Mouse (Mus musculus) kidney, postnatal 14 days (tissue): Measurements from ENCODE around the gene Slc24a3.

Experiments
- DNase-seq: peaks from one replicate; pipeline ENCODE4 v3.0.0; 2022; ENCODE audit warnings: mixed read lengths

Slc24a3 gene

GRCm38 (mm10) chr2:145167664-145168360 is at the start of gene Slc24a3:
TSS of gene Slc24a3 (plus strand) at chr2:145167754.
- DNase-seq = peak; percentile 89

DNA sequence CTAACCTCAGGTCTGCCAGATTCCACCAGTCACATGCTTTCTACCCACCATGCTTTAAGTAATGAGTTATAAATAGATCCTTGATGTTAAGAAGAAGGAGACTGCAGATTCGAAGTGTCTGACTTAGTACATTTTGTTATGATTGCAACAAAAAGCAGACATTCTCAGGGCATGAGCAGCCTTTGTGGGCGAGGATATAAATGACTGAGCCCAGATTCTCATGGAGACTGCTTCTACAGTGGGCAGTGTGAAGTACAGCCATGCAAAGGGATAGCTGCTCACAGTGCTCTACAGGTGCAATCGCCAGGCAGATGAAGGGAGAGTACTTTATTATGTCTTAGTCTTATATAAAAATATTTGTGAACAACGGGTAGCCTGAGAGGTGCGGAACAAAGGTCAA is 49.8 kb upstream of the Slc24a3 start:
- DNase-seq = no peak

DNA sequence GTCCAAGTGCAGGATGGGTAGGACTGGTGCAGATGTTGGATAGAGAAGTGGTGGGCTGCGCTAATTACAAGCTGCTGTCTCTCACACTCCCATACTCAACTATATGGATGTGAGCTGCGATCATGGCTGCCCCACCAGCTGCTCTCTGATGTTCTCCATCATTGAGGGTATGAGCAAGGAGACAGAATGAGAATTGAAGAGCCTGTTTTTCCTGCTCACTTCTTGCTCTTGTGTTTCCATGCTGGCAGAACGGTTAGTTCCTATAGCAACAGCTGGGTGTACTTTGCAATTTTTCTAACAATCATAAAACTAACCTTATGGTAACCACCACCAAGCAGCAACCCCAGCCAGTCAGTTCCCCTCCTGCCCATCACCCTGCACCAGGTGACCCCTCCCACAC is 39.8 kb upstream of the Slc24a3 start:
- no peak for DNase-seq

- DNase-seq = no peak
Observed at GRCm38 (mm10) chr2:145136625-145137291, 30.8 kb upstream of the Slc24a3 start.

DNA sequence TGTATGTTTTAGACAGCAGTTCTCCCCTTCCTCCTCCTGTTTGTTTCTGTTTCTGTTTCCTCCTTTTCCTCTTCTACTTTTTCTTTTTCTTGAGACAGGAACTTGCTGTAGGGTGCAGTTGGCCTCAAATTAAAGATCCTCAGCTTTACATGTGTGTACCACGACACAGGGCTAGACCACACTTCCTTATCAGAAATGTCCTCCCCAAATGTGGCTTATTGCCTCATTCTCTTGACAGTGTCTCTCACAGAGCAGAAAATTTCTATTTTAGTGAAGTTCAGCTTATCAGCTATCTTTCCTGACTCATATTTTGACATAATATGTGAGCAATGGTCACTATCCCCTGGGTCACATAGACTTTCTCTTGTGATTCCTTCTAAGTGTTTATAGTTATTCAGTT is 17.1 kb upstream of the Slc24a3 start:
- DNase-seq = no peak

DNA sequence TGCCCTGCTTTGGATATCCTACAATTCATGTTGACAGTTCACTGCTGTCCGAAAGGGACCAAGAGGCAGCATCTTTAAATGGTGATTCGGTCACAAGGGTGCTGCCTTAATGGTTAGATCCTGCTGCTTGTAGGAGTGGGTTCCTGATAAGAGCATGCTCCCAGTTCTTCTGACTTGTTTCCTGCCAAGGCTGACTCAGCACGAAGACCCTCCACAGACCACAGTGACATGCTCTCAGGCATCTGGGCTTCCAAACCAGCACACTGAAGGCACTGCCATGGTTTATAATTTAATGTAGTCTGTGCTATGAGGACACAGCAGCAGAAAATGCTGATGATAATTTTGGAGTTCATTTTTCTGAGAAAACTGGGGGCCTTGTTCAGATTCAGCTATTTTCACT is 16.7 kb upstream of the Slc24a3 start:
- DNase-seq = no peak

DNA sequence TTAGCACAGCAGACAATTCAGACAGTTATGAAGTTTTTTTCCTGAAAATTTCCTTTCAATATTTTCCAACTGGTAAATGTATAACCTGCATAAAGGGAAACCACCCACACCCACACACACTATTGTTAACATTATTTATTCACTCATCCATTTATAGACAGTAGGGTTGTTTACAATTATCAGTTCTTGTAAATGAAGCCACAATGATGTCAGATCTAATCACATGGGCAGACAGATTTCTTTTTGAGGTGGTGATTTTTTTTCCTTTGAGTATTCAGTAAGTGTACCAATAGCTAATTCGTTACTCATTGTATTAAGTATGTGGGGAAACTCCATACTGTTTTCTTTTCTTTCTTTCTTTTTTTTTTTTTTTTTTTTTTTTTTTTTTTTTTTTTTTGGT is 15.3 kb upstream of the Slc24a3 start:
- no peak for DNase-seq

DNA sequence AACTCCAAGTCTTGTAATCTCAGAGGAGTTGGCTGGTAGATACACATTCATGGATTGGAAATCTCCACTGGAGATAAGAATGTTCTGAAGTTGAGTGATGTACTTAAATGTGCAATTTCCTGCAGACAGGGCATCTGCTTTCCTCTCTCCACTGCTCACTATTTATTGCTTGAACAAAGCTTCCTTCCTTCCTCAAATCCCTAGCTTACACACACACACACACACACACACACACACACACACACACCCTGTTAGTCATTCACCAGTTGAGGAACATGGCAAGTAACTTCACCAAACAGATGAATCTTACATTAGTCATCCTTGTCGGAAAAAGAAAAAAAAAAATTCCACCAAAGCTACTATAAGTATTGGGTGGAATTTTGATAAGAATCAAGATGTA is 8.6 kb upstream of the Slc24a3 start:
- DNase-seq = peak; percentile 23

- peak; percentile 88 for DNase-seq
Observed at GRCm38 (mm10) chr2:145161046-145161700, 6.4 kb upstream of the Slc24a3 start.

- DNase-seq = no peak
Observed at GRCm38 (mm10) chr2:145164086-145164485, 3.5 kb upstream of the Slc24a3 start.

DNA sequence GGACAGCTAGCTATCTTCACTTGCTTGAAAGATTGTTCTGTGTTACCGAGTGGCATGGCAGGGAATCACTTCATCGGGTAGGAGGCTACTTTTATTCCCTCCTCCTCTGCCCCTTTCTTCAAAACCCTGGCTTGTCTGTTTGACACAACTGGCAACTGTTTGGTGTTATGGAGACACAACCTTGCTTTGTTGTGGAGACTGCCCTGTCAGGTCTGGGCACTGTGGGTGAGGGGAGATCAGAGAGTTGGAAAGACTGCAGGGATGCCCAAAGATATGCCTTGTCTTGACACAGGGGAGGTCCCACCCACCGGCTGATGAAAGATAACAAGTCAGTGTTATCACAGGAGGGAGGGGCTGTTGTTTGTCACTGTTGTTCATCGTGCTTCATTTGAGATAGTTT is 3.0 kb upstream of the Slc24a3 start:
- DNase-seq = no peak

DNA sequence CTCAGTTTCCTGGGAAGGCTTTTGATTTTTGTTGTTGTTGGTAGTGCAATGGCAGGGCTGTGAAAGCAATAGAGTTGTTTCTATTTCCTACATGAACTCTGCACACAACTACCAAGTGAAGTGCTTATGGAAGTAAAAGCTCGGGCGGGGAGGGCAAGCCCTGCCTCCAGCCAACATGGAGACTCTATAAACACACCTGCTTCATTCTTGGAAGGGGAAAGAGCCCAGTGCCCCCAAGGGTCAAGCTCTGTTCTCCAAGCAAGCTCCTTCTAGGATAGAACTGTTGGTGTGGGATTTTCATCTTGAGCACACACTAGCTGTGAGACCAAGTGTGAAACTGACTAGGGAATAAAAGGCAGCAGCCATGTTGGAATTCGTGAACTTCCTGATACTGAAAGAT is 2.5 kb upstream of the Slc24a3 start:
- no peak for DNase-seq

GRCm38 (mm10) chr2:145165854-145166253 is 1.7 kb upstream of the Slc24a3 start:
- no peak for DNase-seq

DNA sequence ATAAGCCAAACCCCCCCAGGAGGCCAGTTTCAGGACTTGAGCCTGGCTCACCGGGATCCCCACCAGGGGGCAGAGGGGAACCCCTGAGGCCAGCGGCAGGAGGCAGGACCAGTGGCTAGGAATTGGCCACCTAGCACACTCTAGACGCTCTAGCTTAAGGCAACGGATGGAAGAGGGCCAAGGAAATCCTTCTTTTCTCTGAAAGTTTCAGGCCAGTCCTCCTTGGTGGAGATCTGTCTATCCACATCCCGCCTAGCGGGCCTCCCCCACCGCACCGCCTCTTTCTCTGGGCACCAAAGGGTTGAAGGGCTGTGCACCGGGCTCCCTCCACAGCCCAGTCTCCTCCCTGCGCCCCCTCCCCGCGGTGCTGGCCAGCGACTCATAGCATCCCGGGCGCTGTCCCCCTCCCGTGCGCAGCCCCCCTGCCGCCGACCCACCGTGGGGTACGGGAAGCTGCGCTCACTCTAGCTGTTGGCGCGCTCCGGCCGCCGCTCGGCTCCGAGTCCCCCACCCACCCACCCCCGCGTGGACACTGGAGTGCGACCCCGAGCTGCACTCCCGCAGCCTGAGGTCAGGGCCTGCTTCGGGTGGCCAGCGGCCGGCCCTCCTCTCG is 397 bp upstream of the Slc24a3 start:
- DNase-seq = peak; percentile 78

GRCm38 (mm10) chr2:145168405-145168971 is 934 bp downstream of the Slc24a3 start:
- no peak for DNase-seq

DNA sequence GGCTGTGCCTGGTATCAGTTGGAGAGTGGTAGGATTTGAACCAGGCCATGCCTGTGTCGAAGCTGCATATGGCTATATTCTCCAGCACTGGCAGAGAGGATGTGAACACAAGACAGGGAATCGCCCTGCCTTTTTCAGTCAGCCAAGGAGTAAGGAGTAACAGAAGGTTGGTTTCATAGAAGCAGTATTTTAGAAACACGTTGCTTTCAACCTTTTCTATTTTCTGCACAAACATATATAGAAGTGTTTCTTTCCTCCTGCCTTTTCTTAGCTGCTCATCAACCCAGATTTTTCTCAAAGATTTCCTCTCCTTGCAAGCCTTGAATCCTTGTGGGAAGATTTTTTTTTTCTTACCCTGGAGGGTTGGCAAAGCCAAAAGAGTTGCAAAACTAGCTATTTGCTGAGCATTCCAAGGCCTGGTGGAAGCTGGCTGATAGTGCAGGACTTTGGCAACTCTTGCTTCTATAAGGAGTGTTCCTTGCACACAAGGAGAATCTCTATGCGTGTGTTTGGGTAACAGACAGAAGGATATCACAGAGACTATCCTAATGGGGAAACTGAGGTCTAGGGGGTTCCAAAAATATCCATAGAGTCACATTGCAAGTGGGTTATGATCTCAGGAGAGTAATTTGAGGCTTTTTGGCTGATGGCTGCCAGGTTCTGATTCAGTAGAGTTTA is 5.6 kb downstream of the Slc24a3 start:
- DNase-seq = no peak

- no peak for DNase-seq
Observed at GRCm38 (mm10) chr2:145175036-145175435, 7.5 kb downstream of the Slc24a3 start.

DNA sequence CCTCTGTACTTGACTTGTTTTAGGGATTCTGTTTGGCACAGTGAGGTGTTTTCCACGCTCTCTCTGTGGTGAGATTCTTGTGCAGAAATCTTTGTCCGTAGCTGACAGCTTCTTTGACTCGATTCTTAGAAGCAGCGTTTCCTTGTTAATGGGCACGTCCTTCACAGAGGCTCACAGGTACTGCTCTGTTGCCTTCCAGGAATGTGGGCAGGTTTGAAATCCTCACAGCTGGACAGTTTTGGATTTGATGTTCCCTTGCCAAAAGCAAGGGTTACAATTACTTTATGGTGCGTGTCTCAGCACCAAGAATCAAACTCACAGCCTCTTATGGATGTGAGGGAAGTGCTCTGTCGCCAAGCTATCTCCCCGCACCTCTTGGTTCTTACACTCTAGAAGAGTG is 14.9 kb downstream of the Slc24a3 start:
- DNase-seq = no peak

DNA sequence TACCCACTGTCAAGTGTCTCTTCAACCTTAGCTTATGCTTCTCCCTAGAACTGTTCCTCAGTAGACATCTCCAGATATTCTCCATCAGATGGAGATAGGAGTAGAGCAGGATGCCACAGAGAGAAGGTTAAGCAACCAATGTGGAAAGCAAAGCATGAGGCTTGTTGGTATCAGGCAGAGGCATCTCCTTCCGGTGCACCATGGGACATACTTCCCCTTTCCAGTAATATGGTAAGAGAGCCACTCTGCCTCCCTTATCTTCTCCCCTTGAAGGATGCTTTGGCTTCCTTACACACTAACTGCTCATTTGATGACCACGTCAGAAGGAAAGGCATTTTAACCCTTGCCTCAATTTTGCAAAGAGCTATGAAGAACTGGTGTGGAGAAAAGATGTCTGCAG is 21.3 kb downstream of the Slc24a3 start:
- no peak for DNase-seq

DNA sequence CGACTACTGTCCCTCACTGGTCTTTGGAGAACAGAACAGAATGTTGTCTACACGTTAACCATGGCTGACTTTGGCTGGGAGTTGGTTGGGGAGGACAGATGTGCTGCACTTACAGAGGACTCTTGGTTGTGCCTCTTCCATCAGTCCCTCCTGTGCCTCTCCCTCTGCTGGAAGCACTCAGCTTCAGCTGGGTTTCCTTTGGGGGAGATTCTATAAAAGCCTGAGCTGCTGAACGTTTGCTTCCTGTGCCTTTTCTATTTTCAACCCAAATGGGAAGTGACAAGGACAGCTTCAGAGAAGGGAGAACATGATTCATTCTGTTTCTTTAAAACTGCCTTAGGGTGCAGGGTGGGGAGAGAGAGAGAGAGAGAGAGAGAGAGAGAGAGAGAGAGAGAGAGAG is 28.5 kb downstream of the Slc24a3 start:
- DNase-seq = no peak

GRCm38 (mm10) chr2:145196501-145197042 is 29.0 kb downstream of the Slc24a3 start:
- DNase-seq = no peak

- DNase-seq = no peak
Observed at GRCm38 (mm10) chr2:145197076-145197475, 29.5 kb downstream of the Slc24a3 start.

GRCm38 (mm10) chr2:145213587-145213986 is 46.0 kb downstream of the Slc24a3 start:
- DNase-seq = no peak
